Mouse (Mus musculus) forebrain, embryonic 12.5 days (tissue): ENCODE results near the gene Cxcl10. TPM values are rescaled to one million over a fixed set of nuclear protein-coding genes. Genes with fewer than 3 reads are reported as not detected.
"Not testable (repeated sequence)": the region's sequence is repeated elsewhere in the genome, so short reads cannot be mapped to it uniquely, and the experiment has no call there.

Source experiments
- ATAC-seq: fragments of 200-750 bp; cut with Nextera tagmentation; 2 replicates; pipeline ENCODE4 v1.8.0; 2017; ENCODE audit warnings: moderate TSS enrichment; ENCODE audit not compliant: low FRiP score
- H3K27ac ChIP-seq: fragments of 300-500 bp; sonication (generic); 2 replicates; pipeline ENCODE4 v1.5.1; 2016; ENCODE audit warnings: mild to moderate bottlenecking
- H3K27me3 ChIP-seq: fragments of 300-500 bp; sonication (generic); 2 replicates; pipeline ENCODE4 v1.6.1; 2016; ENCODE audit warnings: mild to moderate bottlenecking
- H3K36me3 ChIP-seq: fragments of 300-500 bp; sonication (generic); replicated peaks from 2 replicates; pipeline ENCODE4 v1.6.1; 2016; ENCODE audit warnings: mild to moderate bottlenecking
- H3K4me1 ChIP-seq: fragments of 300-500 bp; sonication (generic); 2 replicates; pipeline ENCODE4 v1.6.1; 2016
- H3K4me2 ChIP-seq: fragments of 300-500 bp; sonication (generic); 2 replicates; pipeline ENCODE4 v1.6.1; 2016; ENCODE audit warnings: mild to moderate bottlenecking, moderate library complexity
- H3K4me3 ChIP-seq: fragments of 300-500 bp; sonication (generic); replicated peaks from 2 replicates; pipeline ENCODE4 v1.5.1; 2016; ENCODE audit warnings: mild to moderate bottlenecking
- H3K9ac ChIP-seq: fragments of 300-500 bp; sonication (generic); 2 replicates; pipeline ENCODE4 v1.6.1; 2016; ENCODE audit warnings: mild to moderate bottlenecking
- H3K9me3 ChIP-seq: fragments of 300-500 bp; sonication (generic); 2 replicates; pipeline ENCODE4 v1.6.1; 2016
- WGBS: fragments of 180-500 bp; shearing (Covaris S2); methylation state at CpG from one replicate; pipeline ENCODE4 v1.1.7; 2016; 5-methylcytosine and 5-hydroxymethylcytosine counted together
- polyA plus RNA-seq: library from polyadenylated mRNA; unstranded; fragments of >200 nt; fragmentation: Nextera tagmentation; extraction: Ambion mirVana; gene quantifications from 2 replicates; pipeline ENCODE4 v1.2.1, GENCODE M21; 2016

The Cxcl10 gene
- polyA plus RNA-seq, 1 experiment from 2014 or later: 0.29 TPM

DNA sequence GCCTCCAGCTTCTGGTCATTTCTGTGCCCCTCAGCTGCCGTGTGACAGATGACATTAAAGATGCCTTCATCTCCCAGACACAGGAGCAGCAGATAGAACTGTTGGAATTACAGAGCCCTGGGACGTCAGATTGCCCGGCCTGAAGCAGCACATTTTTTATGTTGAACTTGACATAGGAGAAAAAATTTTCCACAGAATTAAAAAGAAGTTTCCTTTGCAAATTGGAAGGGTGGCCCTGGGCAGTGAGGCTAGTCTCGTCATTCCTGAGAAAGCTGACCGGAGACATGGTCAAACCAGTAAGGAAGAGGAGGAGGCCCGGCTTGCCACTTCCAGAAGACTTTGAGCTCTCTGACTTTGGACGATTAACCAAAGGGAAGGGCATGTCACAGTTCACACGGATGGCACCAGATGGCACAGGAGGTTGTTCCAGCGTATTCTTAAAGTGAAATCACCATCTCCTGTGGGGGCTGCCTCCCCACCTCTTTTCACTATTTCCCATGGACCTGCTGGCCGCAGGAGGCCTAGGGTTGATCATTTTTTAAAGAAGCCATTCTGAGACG, 16.5 kb upstream of the Cxcl10 start:
- Histone ChIP-seq H3K9me3 (no peaks in the 10 kb centered on the region), H3K4me2 (no peak overlapping the region), H3K9ac (no peak overlapping the region), H3K27me3 (no peaks in the 10 kb centered on the region), H3K36me3 (no peaks in the 10 kb centered on the region), H3K4me3 (no peak overlapping the region), H3K4me1 (peaks cover 2% of the 10 kb centered on the region; the same call in 1 of the 2 replicates), H3K27ac (no peak overlapping the region)
- ATAC-seq: no peak
- WGBS: 82% methylated on average over 11 of the region's 11 CpGs

DNA sequence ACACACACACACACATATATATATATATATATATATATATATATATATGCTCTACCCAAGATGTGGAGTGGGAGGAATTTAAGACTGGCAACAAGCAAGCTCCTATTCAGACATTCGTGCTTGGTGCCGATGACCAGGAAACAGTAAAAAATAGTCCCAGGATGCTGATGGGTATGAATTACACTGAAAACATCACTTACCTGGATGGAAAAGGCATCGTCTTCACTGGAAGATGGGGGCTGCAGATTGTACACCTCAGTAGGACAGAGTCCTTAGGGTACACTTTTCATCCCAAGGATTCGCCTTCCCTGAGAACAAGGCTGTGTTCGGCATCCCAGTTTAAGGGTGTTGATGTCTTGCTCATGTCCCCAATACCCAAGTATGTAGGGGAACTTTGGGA, 15.3 kb upstream of the Cxcl10 start:
- WGBS: 92% methylated on average over 5 of the region's 5 CpGs
- Histone ChIP-seq H3K9me3 (no peaks in the 10 kb centered on the region), H3K9ac (no peak overlapping the region), H3K4me2 (no peak overlapping the region), H3K27ac (no peak overlapping the region), H3K27me3 (no peaks in the 10 kb centered on the region), H3K4me3 (no peak overlapping the region), H3K4me1 (peaks cover under 1% of the 10 kb centered on the region; the same call in 1 of the 2 replicates), H3K36me3 (no peaks in the 10 kb centered on the region)
- ATAC-seq: no peak

DNA sequence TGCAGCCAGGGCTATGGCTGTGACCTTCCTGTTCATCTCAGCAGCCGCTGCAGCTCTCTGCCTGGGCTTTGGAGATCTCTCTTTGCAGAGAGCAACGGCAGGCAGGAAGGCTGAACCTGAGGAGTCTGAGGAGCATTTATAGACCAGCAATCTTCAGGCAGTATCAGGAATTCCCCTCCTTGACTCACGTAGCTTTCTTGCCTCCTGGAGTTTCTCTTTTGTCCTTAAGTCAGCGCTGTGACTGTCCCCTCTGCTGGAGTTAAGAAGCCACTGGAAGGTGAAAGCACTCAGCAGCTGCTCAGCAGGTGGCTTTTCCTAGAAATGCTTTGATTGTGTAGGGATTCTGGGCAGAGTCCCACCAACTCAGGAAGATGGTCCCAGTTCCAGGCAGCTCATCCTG, 14.5 kb upstream of the Cxcl10 start:
- Histone ChIP-seq H3K27ac (no peak overlapping the region), H3K27me3 (no peaks in the 10 kb centered on the region), H3K4me2 (no peak overlapping the region), H3K36me3 (no peaks in the 10 kb centered on the region), H3K9ac (no peak overlapping the region), H3K4me1 (no peaks in the 10 kb centered on the region; the same call in 1 of the 2 replicates), H3K4me3 (no peak overlapping the region), H3K9me3 (no peaks in the 10 kb centered on the region)
- 4% methylated on average over 4 of the region's 4 CpGs for WGBS
- ATAC-seq: no peak

DNA sequence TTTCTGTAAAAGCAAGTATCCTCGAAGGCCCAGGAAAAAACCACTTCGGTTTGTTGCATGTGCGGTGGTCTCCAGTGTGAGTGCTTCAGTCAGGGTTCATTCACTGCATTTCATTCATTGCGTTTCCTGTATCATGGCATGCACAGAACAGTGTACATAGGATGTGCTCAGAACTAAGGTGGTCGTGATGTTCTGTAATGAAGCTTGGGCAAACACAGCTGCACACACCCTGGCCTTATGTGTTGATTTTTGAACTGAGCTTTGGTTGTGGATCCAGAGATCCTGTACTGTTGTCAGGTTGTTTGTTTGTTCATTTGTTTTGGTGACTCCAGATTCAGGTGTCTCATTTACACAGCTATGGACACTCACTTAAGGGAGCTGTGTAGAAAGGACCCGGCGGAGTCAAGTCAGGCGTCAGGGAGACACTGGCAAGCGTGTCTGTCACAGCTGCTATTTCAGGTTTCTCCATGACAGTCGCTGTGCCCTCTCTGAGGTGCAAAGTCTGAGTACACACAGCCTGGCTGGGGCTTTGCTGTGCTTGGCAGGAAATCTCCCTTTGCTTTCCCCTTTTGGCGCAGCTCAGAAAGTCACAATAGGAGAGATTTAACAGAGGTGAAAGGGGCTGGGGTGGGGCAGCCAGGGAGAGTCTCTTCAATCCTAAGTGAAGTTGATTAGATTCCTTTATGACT, 10.2 kb upstream of the Cxcl10 start:
- H3K4me2 ChIP-seq: no peak overlapping the region
- no peak for ATAC-seq
- H3K9me3 ChIP-seq: no peaks in the 10 kb centered on the region
- H3K27me3 ChIP-seq: no peaks in the 10 kb centered on the region
- no peak overlapping the region for H3K9ac ChIP-seq
- no peak overlapping the region for H3K4me3 ChIP-seq
- 81% methylated on average over 11 of the region's 11 CpGs for WGBS
- H3K36me3 ChIP-seq: no peaks in the 10 kb centered on the region
- no peak overlapping the region for H3K27ac ChIP-seq
- no peaks in the 10 kb centered on the region; the same call in 1 of the 2 replicates for H3K4me1 ChIP-seq

DNA sequence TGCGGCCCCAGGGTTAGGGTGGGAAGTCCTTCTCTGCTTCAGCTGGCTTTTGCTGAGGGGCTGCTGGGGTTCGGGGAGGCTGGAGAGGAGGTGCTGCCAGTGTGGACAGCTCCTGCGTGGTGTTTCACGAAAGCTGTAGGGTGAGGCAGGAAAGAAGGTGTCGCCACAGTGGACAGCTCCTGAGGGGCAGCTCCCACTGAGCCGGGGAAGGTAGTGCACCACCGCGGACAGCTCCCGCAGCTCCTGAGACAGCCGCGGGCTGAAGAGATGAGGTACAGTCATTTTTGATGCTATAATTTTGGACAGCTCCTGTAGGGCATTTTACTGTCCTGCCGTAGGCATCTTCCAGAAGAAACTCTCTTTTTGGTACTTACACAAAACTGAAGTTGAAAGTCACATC, 9.3 kb upstream of the Cxcl10 start:
- H3K4me2 ChIP-seq: no peak overlapping the region
- no peaks in the 10 kb centered on the region for H3K9me3 ChIP-seq
- 65% methylated on average over 11 of the region's 12 CpGs for WGBS
- no peak for ATAC-seq
- no peaks in the 10 kb centered on the region for H3K4me1 ChIP-seq
- H3K27ac ChIP-seq: no peak overlapping the region
- H3K27me3 ChIP-seq: no peaks in the 10 kb centered on the region
- no peaks in the 10 kb centered on the region for H3K36me3 ChIP-seq
- no peak overlapping the region for H3K4me3 ChIP-seq
- no peak overlapping the region for H3K9ac ChIP-seq

DNA sequence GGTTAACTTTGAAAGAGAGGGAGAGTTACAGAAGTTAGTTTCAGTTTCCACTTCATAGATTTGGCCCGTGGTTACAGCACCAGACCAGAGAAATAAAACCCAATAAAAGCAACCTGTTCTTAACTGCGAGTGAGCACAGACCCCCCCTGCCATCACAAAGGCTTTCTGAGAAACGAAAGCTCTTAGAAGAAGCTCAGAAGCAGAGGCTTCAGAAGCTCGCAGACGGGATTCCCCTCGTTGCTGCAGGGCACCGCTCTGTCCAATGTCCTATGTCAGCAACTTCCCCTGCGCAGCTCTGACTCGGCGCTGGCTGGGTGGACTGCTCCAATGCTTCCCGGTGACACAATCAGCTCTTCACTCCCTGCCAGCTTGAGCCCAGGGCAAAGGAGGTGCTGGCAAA, 4.8 kb upstream of the Cxcl10 start:
- Histone ChIP-seq H3K4me1 (no peaks in the 10 kb centered on the region; the same call in 1 of the 2 replicates), H3K4me2 (no peak overlapping the region), H3K9me3 (no peaks in the 10 kb centered on the region)

DNA sequence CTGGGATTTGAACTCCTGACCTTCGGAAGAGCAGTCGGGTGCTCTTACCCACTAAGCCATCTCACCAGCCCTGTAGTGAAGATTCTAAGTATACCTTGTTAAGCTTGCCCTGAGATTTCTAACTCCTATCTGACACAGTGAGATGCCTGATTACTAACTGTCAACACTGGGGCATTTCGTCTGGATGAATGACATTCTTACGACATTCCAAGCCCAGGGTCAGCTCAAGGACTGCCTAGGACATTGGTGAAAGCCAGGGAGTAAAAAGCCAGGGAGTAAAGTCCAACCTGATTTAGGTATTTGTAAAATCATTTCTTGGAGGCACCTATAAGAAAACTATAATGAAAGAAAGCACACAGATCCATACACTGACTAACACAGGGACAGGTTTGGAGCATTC, 4.0 kb upstream of the Cxcl10 start:
- H3K4me2 ChIP-seq, H3K36me3 ChIP-seq, H3K27me3 ChIP-seq, H3K27ac ChIP-seq, H3K4me1 ChIP-seq, H3K4me3 ChIP-seq, H3K9ac ChIP-seq, H3K9me3 ChIP-seq, ATAC-seq: not testable (repeated sequence)
- 81% methylated on average over 4 of the region's 4 CpGs for WGBS

More for the DNA sequence above, 4.8 kb upstream of the Cxcl10 start:
- Histone ChIP-seq H3K4me3 (no peak overlapping the region), H3K36me3 (no peaks in the 10 kb centered on the region), H3K27ac (no peak overlapping the region), H3K9ac (no peak overlapping the region), H3K27me3 (no peaks in the 10 kb centered on the region)
- WGBS: 52% methylated on average over 11 of the region's 11 CpGs
- ATAC-seq: no peak

DNA sequence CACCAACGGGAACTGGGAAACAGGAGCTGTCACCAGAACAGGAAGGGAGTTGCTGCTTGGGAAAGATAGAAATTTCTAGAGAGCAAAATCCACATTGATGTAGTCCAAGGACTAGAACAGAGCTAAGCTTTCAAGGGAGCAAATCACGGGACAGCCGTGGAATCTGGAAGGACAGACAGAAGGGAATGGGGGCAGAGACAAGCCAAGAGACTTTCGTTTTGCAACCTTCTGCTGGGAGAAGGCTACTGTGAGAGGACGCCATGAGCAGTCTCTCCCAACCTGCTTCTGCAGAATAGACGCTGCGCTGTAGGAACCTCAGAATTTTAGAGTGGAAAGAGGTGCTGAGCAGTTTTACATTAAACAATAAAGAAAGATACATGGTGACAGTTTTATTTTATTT, 1.0 kb upstream of the Cxcl10 start:
- H3K27ac ChIP-seq: no peak overlapping the region
- no peaks in the 10 kb centered on the region; the same call in 1 of the 2 replicates for H3K4me1 ChIP-seq
- no peaks in the 10 kb centered on the region for H3K36me3 ChIP-seq
- H3K4me2 ChIP-seq: no peak overlapping the region
- 89% methylated on average over 7 of the region's 7 CpGs for WGBS
- no peak overlapping the region for H3K4me3 ChIP-seq
- peaks cover 6% of the 10 kb centered on the region for H3K27me3 ChIP-seq
- no peak overlapping the region for H3K9ac ChIP-seq
- no peaks in the 10 kb centered on the region for H3K9me3 ChIP-seq
- no peak for ATAC-seq

DNA sequence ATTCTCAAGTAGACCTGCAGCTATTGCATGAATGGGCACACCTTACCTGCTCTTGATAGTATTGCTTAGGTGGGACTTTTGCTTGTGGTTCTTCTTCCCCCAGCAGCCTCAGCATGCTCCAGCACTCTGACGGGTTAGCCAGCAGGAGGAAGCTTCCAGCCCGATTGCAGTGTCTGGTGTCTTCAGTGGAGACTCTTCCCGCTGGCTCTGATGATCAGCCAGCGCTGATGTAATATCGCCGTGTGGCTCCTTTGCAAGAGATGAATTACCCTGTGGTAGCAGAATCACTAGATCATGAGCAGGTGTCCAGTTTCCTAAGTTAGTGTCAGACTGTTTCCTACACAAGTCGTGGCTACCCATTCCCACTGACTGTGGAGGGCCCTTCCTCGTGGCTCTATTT, 3.7 kb downstream of the Cxcl10 start:
- Histone ChIP-seq H3K27me3 (peaks cover 6% of the 10 kb centered on the region), H3K4me2 (no peak overlapping the region), H3K9ac (no peak overlapping the region), H3K36me3 (no peaks in the 10 kb centered on the region), H3K9me3 (no peaks in the 10 kb centered on the region), H3K4me1 (no peaks in the 10 kb centered on the region; the same call in 1 of the 2 replicates), H3K4me3 (no peak overlapping the region), H3K27ac (no peak overlapping the region)
- no peak for ATAC-seq
- WGBS: 91% methylated on average over 8 of the region's 8 CpGs

DNA sequence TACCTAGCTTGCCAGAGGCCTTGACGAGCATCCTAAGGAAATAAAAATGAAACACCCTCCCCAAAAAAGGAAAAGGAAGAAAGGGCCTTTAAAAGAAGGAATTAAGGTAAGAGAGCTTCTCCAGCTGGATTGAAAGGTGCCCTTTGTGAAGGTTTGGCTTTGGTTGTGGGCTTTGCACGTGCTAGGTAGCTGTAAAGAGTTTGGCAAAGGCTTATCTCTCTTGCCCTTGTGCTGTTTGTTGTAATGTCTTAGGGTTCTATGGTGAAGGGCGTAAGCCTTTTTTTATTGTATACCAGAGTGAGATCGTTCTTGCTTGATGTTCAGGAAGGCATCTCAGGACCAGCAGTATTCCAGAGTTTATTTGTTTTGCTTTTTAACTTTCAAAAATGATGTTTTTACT, 8.1 kb downstream of the Cxcl10 start:
- Histone ChIP-seq H3K36me3 (no peaks in the 10 kb centered on the region), H3K4me1 (no peaks in the 10 kb centered on the region), H3K27ac (no peak overlapping the region), H3K9ac (no peak overlapping the region), H3K9me3 (no peaks in the 10 kb centered on the region), H3K4me2 (no peak overlapping the region), H3K27me3 (no peaks in the 10 kb centered on the region), H3K4me3 (no peak overlapping the region)
- 80% methylated on average over 4 of the region's 4 CpGs for WGBS
- ATAC-seq: no peak

DNA sequence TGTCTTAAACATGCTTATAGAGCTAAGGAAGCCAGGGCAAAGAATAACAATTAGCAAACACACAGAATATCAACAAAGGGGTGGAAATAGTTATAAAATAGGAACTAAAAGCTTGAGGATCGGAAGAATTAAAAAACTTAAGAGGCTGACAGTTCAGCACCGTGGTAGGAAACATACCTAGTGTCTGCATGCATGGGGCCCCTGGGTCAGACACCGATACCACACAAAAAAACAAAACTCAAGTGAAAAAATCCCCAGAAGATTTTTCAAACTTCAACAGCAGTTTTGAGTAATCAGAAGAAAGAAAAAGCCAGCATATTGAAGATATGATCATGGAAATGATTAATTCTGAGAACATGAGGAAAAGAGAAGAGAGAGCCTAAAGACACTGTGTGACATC, 11.9 kb downstream of the Cxcl10 start:
- no peaks in the 10 kb centered on the region for H3K36me3 ChIP-seq
- no peak overlapping the region for H3K9ac ChIP-seq
- no peaks in the 10 kb centered on the region for H3K9me3 ChIP-seq
- no peak overlapping the region for H3K27ac ChIP-seq
- no peak overlapping the region for H3K4me3 ChIP-seq
- H3K27me3 ChIP-seq: no peaks in the 10 kb centered on the region
- H3K4me2 ChIP-seq: no peak overlapping the region
- H3K4me1 ChIP-seq: no peaks in the 10 kb centered on the region
- 84% methylated on average over 3 of the region's 3 CpGs for WGBS
- ATAC-seq: no peak

DNA sequence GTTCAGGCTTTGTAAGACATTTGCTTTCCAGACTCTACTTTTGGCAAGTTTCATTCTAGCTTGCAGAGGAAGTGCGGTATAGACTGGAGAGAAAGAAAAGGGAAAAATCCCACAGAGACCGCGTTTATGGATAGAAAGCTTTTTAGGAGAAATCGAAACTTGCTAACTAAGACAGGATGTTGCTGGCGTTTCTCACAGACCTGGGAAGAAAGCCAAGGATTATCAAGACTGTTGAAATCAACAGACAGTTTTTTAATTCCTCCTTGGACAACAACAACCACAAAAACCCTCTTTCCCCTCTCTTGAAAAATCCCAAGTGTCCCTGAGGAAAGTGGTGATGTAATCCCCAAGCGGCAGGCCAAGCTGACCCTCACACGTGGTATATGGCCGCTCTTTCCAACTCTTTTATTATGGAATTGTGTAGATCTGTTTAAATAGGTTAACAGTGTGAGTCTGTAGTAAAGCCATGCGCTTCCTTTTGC, 16.3 kb downstream of the Cxcl10 start:
- WGBS: 76% methylated on average over 9 of the region's 9 CpGs
- no peaks in the 10 kb centered on the region for H3K27me3 ChIP-seq
- H3K4me2 ChIP-seq: no peak overlapping the region
- no peaks in the 10 kb centered on the region for H3K36me3 ChIP-seq
- H3K4me3 ChIP-seq: no peak overlapping the region
- no peak overlapping the region for H3K9ac ChIP-seq
- H3K9me3 ChIP-seq: no peaks in the 10 kb centered on the region
- H3K4me1 ChIP-seq: no peaks in the 10 kb centered on the region
- no peak for ATAC-seq
- H3K27ac ChIP-seq: no peak overlapping the region
